Mouse (Mus musculus): ENCODE data around the gene Trappc6b. TPM values are rescaled to one million over a fixed set of nuclear protein-coding genes. Genes with fewer than 3 reads are reported as not detected.

The Trappc6b gene
- total RNA-seq, 2 experiments from 2014 or later, result 36.9 to 37.8 TPM

- no peak for DNase-seq
Measured at GRCm38 (mm10) chr12:59055196-59055850, 5.9 kb downstream of the Trappc6b start.

GRCm38 (mm10) chr12:59053976-59054375, 7.3 kb downstream of the Trappc6b start:
- DNase-seq, result no peak

GRCm38 (mm10) chr12:59053166-59053565, 8.1 kb downstream of the Trappc6b start:
- no peak for DNase-seq

DNA sequence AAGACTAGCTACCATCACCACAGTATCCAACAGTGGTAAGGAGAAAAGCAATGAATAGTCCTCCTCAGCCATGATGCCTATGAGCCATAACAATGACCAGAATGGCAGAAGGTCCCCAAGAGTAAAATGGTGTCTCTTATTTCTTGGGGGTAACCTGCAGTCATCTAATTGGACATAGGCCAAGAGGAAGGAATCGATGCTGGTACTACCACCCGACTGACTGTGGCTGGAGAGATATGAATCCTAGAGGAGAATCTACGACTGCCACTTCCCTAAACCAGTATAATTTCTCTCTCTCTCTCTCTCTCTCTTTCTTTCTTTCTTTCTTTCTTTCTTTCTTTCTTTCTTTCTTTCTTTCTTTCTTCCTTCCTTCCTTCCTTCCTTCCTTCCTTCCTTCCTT, 8.8 kb downstream of the Trappc6b start:
- no peak for DNase-seq

GRCm38 (mm10) chr12:59040851-59041250, 20.4 kb downstream of the Trappc6b start:
- no peak for DNase-seq

DNA sequence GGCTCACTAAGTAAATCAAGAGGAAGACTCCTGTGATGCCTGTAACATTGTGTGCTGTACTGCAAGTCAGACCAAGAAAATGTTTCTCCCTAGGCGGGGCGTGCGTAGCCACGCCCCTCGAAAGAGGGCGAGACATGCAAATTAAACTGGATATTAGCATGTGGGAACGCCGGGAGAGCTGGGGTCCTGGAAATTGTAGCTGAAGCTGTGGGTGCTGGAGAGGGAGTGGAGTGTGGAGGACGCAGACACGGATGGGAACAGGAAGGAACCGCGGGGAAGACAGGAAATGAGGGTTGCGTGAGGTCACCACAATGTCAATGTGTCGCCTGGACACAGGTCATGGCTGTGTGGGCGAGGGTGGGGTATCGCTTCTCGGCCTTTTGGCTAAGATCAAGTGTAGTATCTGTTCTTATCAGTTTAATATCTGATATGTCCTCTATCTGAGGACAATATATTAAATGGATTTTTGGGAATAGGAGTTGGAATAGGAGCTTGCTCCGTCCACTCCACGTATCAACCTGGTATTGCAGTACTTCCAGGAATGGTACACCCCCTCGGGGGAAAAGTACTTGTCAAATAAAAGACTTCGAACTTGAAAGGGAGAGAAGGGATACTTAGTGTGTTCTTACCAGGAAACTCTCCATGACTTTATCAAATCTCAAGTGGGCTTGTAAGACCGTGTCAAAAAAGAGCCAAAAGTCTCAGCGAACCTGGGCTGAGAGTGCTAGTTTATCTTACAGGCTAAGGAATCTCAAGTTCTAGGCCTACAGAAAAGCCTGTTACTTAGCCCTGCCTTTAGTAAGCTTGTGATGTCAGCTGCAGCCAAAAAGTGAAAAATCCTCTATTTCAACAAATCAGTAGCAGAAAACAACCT, 21.1 kb downstream of the Trappc6b start:
- DNase-seq, result peak; percentile 8

GRCm38 (mm10) chr12:59039162-59039970, 21.9 kb downstream of the Trappc6b start:
- no peak for DNase-seq

GRCm38 (mm10) chr12:59032101-59032500, 29.2 kb downstream of the Trappc6b start:
- DNase-seq, result no peak

- no peak for DNase-seq
Measured at GRCm38 (mm10) chr12:59021306-59021705, 40.0 kb downstream of the Trappc6b start.

- DNase-seq, result no peak
Measured at GRCm38 (mm10) chr12:59019891-59020290, 41.4 kb downstream of the Trappc6b start.

DNA sequence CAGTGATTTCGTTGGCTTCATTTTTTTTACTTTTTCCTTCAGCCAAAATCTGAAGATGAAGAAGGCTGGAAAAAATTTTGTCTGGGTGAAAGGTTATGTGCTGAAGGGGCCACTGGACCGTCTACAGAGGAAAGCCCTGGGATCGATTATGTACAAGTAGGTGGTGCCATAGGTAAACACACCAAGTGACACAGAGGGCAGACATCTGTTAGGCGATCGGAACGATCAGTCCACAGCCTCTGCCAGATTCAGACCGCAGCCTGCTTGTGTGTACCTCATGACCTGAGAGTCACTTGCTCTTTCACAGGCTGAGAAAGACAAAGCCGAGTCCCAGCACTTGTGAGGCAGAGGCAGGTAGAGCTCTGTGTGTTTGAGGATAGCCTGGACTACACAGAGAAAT, 43.3 kb downstream of the Trappc6b start:
- DNase-seq, result no peak

- peak; percentile 85 for DNase-seq
Measured at GRCm38 (mm10) chr12:59013234-59013633, 48.0 kb downstream of the Trappc6b start, which contains the start of gene Gemin2. Gene Gemin2 (plus strand): TSS chr12:59013393.

DNA sequence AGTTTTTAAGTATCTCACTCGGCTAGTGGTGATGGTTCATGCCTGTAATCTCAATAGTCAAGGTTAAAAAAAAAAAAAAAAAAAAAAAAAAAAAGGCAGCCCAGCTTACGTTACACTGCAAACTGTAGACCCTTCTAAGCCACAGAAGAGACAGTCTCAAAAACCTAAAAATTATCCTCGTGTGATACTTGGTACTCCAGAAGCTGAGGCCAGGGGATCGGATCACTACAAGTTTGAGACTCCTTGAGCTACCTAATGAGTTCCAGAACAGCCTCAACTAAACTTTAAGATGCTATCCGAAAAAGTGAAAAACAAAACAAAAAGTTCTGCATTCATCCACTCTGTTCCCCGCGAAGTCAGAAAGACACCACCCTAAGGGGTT, 48.6 kb downstream of the Trappc6b start:
- DNase-seq, result no peak

DNA sequence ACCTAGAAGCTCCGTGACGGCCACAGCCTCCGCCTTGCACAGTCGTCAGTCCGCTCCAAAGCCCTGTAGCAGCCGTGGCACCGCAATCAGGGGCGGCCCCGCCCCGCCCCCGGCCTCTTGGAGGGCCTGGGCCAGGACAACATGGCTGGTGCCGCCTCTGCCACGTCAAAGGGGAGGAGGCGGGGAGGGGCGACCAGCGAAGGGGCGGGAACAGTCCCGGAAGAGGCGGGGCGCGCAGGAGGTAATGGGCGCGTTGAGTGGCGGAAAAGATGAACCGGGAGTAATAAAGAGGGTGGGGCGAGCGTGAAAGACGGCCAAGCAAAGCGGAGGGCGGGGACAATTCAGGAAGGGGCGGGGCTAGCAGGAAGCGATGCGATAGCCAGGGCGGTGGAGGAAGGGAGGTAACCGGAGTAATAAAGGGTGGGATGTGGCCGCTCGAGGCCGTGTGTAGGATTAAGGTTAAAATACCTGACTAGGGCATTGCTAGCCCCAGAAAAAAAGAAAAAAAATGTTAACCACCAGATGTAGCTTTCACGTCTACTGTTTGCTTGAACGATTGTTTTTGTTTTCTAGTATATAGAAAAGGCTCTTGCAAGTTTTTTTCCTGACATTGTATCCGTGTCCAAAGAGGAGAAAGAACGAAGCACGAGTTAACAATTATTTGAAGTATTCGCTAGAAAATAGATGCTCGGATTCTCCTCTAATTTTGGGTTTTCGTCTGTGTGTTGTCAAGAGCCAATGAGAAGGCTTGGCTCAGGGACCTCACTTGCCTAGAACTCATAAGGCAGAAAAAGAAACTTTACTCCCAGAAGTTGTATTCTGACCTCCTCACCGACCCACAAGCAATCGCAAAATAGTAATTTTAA, 49.2 kb downstream of the Trappc6b start, which contains the start of gene Sec23a:
Sec23a (minus strand) TSS at position 174 of the 866 bp plus-strand sequence.
- DNase-seq, result peak; percentile 98

DNA sequence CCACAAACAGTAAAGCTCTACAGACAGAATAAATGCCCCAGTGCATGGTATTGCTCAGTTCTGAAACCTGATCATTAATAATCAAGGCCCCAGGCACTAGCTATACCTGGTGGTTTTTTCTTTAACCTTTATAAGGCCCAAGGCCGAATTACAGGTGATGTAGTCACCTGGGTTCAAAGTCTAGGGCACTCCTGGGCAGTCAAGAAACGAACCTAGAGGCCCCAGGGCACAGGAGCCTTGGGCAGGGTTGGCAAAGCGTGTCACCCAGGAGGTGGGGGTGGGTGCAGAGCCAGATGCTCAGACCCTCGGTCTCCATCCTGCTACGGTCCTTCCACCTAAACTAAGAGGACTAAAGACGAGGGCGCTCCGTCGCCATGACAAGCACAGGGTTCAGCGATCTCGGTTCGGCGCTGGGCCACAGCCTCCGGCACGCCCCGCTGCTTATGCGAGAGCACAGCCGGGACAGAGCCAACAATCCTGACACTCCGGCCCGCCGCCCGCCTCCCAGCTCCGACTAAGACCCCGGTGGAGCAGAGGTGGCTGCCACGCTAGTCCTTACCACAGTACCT, 49.9 kb downstream of the Trappc6b start:
- no peak for DNase-seq

GRCm38 (mm10) chr12:59010482-59010881, 50.8 kb downstream of the Trappc6b start:
- DNase-seq, result no peak

Other genes with a start within 250 kb of the Trappc6b start
- 10 to 100 TPM; 50.6 to 59.4 TPM for gene Sec23a, start 49.5 kb downstream of the Trappc6b start, total RNA-seq (2021)
- gene Gemin2, start 48.1 kb downstream of the Trappc6b start, total RNA-seq (2021), result 1 to 10 TPM; 5.5 to 6.1 TPM
- 10 to 100 TPM; 18.6 to 27.6 TPM for gene Pnn, start 5.4 kb upstream of the Trappc6b start, total RNA-seq (2021)
- gene Mia2, start 34.3 kb upstream of the Trappc6b start, total RNA-seq (2021), result 10 to 100 TPM; 67.3 to 77.8 TPM
- 1 to 10 TPM; 4.1 to 7.4 TPM for gene Fbxo33, start 158.3 kb upstream of the Trappc6b start, total RNA-seq (2021)